Mouse (Mus musculus) cerebellum, adult 9-11 months (tissue): ENCODE measurements around the gene Rhof.

Experiments
- DNase-seq: peaks from one replicate; pipeline ENCODE4 v3.0.0; 2022

Rhof gene

GRCm38 (mm10) chr5:123132308-123133071 is at the start of gene Rhof:
TSS of gene Rhof (minus strand) at chr5:123132692.
- peak; percentile 91 for DNase-seq

- DNase-seq, result no peak
Observed at GRCm38 (mm10) chr5:123181536-123181935, 49.0 kb upstream of the Rhof start.

- DNase-seq, result no peak
Observed at GRCm38 (mm10) chr5:123180390-123180789, 47.9 kb upstream of the Rhof start.

DNA sequence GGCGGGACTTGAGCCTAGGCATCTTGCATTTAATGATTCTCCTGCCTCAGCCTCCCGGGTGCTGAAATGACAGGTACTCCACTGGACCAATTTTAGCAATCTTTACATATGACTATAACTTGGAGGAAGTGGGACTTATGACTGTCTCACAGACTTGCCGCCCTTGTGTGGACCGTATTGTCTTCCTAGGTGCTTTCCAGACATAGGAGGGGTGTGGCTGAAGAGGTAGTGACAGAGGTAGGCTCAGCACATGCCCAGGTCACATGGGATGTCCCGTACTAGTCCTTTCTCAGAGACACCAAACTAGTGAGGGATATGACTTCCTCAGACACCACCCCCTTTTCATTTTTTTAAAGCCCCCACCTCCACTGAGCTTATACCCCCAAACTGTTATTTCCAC is 46.3 kb upstream of the Rhof start:
- DNase-seq, result no peak

DNA sequence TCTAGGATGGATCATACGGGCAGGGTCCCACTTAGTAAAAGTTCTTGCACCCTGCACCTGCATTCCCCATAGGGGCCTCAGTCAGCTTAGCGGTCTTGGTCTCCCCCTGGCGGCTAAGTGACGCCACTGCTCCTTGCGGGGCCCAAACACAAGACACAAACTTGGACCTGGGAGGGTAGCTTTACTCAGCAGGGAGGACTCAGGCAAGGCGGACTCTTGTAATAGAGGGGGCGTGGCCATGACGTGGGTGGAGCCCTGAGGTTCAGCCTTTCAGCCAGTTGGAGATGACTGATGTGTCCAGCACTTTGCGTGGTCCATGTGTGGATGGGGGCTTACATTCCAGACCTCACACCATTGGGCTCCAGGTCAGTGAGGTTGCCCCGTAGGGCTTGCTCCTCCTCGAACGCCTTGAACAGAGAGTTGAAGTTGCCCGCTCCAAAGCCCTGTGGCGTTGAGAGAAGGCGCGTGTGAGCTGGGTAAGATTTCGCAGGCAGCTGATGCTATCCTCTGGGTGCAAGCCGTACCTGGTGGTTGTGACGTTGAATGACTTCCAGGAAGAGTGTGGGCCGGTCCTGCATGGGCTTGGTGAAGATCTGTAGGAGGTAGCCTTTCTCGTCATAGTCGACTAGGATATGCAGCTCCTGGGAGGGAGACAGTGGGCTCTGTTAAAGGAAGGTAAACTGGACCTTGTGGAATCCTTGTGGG is 39.3 kb upstream of the Rhof start:
- DNase-seq, result peak; percentile 74

- no peak for DNase-seq
Observed at GRCm38 (mm10) chr5:123170365-123170764, 37.9 kb upstream of the Rhof start.

DNA sequence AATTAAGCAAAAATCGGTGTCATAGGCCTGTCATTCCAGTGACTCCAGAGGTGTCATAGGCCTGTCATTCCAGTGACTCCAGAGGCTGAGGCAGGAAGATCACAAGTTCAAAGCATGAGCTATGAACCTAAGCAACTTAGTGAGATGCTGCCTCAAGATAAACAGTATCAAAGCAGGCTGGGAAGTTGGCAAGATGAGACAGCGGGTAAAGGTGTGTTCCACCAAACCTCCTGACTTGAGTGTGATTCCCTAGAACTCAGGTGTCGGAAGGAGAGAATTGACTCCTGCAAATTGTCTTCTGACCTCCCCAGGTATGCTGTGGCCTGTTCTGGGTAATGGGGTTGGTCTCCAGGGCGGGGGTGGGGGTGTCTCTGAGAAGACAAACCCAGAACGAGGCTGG is 36.8 kb upstream of the Rhof start, which contains the start of gene Psmd9:
TSS of gene Psmd9 (plus strand) at position 130 of the 400 bp plus-strand sequence.
- DNase-seq, result no peak

DNA sequence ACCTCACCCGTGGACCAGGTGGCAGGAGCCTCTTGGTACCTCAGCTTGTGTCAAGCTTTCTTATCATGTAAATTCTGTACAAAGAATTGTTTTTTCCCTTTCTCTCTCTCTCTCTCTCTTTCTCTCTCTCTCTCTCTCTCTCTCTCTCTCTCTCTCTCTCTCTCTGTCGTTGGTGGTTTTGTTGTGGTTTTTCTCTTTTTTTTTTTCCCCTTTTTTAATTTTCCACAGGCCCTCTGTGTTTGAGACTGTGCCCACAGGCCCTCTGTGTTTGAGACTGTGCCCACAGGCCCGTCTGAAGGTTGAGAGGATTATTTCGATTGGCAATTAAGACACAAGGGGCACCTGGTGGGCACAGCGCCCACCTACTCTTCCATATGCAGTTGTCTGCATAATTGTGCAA is 35.1 kb upstream of the Rhof start:
- no peak for DNase-seq

DNA sequence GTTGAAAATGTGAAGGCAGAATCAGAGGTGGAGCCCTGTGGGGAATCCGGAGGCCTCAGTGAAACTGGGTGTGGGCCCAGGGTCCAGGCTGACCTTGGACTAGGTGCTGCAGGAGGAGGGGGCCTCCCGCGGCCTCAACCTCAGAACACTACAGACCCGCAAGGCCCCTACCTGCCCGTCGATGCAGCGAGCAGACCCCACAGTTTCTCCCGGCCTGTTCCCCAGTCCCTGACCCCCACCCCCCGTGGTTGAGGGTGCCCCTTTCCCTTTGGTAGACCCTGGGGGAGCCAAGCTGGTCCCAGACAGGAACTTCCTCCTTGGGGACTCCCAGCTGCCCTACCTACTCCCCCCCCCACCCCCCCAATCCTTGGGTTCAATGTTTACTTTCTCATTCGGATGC is 33.9 kb upstream of the Rhof start:
- DNase-seq, result no peak

DNA sequence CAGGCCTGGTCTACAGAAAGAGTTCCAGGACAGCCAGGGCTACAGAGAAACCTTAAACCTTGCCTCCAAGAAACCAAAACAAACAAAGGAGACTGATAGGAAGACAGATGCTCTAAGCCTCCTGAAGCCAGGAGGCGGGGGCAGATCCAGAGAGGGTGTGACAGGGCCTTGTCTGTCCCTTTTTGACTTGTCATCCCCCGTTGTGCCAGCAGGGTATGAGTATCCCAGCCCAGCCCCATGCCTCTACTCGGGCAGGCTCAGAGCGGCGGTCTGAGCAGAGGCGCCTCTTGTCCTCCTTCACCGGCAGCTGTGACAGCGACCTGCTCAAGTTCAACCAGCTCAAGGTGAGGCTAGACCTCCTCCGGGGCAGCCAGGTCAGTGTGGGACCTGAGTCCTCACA is 30.4 kb upstream of the Rhof start:
- DNase-seq, result no peak

DNA sequence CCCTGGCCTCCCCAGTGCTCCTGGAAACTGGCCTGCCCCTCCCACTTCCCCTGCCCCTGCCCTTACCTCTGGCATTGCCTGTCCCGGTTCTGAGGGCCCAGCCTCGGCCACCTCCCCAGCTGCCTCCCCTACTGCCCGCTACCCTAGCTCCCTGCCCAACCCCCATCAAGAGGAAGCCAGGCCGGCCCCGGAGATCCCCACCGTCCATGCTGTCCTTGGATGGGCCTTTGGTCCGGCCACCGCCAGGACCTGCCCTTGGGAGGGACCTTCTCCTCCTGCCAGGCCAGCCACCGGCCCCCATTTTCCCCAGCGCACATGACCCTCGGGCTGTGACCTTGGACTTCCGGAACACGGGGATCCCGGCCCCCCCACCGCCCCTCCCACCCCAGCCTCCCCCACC is 27.8 kb upstream of the Rhof start:
- DNase-seq, result no peak

DNA sequence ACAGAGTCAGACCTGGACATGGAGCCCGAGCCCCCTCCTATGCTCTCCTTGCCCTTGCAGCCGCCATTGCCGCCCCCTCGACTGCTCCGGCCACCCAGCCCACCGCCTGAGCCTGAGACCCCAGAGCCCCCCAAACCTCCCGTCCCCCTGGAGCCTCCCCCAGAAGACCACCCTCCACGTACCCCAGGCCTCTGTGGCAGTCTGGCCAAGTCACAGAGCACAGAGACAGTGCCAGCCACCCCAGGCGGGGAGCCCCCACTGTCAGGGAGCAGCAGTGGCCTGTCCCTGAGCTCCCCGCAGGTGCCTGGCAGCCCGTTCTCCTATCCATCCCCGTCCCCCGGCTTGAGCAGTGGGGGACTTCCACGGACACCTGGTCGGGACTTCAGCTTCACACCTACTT is 27.4 kb upstream of the Rhof start:
- no peak for DNase-seq

DNA sequence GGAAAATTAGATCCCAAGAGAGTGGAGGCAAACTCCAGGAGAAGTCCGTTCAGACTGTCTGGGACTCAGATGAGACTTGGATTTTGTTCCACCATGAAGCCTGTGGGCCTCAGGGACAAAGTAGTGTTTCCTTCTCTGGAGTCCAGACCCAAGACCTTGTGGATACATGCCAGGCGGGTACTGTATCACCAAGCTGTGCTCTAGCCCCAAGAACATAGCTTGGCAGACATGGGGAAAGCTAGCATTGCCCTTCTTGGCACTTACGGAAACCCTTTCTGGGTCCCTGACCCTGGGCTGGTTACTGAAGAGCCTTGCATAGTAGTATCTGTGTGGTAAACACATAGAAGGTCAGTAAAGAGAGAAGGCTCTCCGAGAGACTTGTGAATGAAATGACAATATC is 27.0 kb upstream of the Rhof start:
- DNase-seq, result no peak

DNA sequence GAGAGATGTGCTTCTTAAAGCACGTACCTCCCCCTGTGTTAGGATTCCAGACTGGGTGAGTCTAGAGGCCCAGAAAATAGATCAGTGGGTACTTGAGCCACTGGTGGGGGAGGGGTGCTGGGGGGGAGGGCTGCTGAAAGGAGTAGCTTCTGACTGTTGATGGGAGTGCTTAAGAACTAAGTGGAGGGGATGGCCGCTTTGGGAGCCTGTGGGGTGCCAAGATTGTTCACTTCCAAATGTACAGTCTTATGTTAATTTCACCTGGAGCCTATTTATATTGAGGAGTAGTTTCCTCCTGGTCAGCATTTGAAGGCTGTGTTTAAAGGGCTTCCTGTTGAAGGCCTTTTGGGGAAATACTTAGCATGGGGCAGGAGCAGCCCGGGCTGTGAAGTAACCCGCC is 25.5 kb upstream of the Rhof start:
- no peak for DNase-seq

DNA sequence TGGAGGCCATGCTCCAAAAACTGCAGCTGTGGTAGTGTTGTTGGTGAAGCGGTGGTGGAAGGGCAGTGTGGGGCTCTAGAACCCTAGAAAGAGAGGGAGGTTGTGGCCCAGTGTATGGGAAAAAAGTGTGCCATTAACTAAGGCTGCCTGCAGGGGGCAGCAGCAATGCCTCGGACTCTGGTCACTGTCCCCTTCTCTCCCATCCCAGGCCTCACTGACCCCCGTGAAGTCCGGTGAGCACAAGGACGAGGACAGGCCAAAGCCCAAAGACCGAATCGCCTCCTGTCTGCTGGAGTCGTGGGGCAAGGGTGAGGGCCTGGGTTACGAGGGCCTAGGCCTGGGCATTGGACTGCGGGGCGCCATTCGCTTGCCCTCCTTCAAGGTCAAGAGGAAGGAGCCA is 24.3 kb upstream of the Rhof start:
- peak; percentile 41 for DNase-seq

DNA sequence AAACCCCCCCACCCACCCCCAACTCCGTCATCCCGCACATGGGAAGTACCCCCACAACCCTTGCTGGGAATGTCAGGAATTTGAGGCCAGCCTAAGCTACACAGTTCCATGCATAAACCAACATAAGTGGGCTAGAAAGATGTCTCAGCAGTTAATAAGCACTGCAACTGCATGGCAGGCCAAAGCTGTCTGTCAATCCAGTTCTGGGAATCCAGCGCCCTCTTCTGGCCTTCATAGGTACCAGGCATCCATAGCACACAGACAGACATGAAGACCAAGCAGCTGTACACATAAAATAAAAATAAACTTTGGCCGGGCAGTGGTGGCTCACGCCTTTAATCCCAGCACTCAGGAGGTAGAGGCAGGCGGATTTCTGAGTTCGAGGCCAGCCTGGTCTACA is 22.9 kb upstream of the Rhof start:
- peak; percentile 70 for DNase-seq

DNA sequence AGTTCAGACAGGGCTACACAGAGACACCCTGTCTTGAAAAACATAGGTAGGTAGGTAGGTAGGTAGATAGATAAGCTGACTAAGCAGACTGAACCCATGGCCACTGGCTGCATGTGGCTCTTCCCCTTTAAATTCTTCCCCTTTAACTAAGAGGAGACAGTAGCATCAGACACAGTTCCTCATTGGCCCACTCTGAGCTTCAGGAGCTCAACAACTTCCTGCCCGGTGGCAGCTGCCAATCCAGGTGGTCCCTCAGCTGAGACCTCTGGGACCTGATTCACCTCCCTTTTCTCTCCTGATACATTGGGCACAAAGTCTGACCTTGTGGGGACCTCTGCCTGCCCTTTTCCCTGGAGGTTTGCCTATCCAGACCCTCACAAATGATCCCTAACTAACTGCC is 20.4 kb upstream of the Rhof start:
- peak; percentile 35 for DNase-seq

GRCm38 (mm10) chr5:123151707-123152362 is 19.3 kb upstream of the Rhof start:
- peak; percentile 34 for DNase-seq

DNA sequence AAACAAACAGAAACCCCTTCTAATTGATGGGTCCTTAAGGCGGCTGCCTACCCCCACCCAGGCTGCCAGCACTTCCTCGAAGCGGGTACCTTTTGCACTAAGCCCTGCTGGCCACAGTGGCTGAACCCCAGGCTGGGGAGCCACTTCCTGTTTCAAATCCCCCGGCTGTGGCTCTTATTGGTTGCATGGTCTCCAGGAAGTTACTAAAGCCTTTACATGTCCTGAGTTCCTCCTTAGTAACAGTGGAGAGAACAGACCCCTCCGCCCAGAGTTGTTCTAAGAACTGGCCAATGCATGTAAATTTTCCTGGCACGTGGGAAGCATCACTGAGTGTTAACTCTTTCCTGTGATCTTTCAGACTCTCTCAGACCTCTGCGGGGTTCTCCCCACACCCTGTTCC is 18.6 kb upstream of the Rhof start:
- DNase-seq, result no peak

GRCm38 (mm10) chr5:123150641-123151040 is 18.1 kb upstream of the Rhof start:
- DNase-seq, result peak; percentile 70

- DNase-seq, result peak; percentile 91
Observed at GRCm38 (mm10) chr5:123149451-123150400, 17.2 kb upstream of the Rhof start.

GRCm38 (mm10) chr5:123148073-123148722 is 15.7 kb upstream of the Rhof start:
- peak; percentile 69 for DNase-seq
